Mouse (Mus musculus): ENCODE data around the gene Dach1.

Dach1 gene

GRCm38 (mm10) chr14:97847641-97848040 is 321.9 kb downstream of the Dach1 start:
- no peak for DNase-seq (ENCODE audit: low spot score in 2 of 2)

GRCm38 (mm10) chr14:97839275-97839674 is 330.3 kb downstream of the Dach1 start:
- DNase-seq (ENCODE audit: low spot score in 2 of 2): no peak

GRCm38 (mm10) chr14:97829865-97830264 is 339.7 kb downstream of the Dach1 start:
- no peak for DNase-seq (ENCODE audit: low spot score in 2 of 2)

DNA sequence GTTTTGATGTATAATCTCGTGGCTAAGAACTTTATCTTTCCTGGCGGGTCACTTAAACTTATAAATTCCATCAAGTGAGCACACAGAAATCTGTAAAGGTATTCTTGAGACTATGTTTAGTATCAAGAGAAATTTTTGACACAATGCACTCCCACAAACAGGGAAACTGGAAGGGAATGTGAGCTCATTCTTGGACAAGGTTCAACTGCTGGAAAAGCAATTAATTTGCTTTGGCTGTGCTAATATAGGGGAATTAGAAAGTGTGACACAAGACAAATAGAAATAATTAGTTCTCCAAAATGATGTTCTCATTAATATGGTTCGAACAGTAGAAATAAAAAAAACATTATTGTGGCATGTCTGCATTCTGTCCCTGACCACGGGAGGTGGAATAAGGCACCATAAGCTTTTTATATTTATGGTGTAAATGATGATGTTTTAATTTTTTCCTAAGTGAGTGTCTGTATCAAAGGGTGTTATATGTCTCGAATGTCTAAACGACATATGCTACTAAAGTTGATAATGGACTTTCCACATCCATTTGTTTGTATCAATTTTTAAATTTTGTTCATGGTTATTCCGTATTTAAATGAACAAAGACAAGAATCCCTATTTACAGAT is 354.9 kb downstream of the Dach1 start:
- no peak for DNase-seq (ENCODE audit: low spot score in 2 of 2)

- DNase-seq (ENCODE audit: low spot score in 2 of 2): no peak
These were observed 356.0 kb downstream of the Dach1 start for GRCm38 (mm10) chr14:97813557-97813956.

- no peak for DNase-seq (ENCODE audit: low spot score in 2 of 2)
These were observed 374.1 kb downstream of the Dach1 start for GRCm38 (mm10) chr14:97795385-97795952.

DNA sequence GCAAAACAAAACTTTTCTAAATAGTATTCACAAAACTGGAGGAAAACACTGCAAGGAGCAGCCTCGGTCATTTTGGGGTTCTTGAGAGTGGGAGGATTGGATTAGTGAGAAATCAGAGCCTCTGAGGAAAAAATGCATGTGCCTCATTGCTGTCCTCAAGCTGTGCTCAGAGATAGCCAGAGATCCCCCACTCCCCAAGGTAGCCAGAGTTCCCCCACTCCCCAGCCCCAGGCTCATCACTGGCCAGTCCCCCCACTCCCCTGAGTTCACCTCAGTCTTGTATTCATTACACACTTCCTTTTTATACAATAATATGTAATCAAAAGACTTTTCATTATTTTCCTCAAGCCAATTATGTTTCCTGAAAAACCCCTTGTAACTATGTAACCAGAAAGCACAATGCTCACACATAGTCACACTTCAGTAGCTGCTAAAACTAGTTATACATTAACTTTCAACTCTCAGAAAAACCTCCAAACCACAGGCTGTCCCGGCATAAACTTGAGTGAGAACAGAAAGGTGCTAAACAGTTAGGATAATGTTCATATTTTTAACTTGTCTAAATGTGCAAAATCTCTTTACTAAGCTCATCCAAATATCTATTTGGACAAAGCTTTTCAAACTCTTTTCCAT is 395.3 kb downstream of the Dach1 start:
- DNase-seq (ENCODE audit: low spot score in 2 of 2): no peak

DNA sequence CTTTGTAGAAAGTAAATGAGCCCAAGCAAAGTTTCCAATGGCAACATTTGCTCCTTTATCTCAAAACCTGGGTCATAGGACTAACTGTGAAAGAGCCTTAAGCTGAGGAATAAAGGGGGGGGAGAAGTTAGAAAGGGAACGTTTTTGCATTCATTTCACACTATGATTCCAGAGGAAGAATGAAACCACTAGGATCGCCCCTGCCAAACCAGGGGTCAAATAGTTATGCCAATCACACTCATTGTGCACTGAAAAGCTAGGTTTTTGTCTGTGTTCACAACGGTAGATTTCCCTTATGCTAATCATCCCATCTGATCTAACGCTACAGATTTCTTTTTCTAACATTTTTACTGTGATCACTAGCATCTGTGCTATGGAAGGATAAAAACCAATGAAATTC is 415.2 kb downstream of the Dach1 start:
- DNase-seq (ENCODE audit: low spot score in 2 of 2): no peak

- DNase-seq (ENCODE audit: low spot score in 2 of 2): no peak
These were observed 415.6 kb downstream of the Dach1 start for GRCm38 (mm10) chr14:97753973-97754372.

DNA sequence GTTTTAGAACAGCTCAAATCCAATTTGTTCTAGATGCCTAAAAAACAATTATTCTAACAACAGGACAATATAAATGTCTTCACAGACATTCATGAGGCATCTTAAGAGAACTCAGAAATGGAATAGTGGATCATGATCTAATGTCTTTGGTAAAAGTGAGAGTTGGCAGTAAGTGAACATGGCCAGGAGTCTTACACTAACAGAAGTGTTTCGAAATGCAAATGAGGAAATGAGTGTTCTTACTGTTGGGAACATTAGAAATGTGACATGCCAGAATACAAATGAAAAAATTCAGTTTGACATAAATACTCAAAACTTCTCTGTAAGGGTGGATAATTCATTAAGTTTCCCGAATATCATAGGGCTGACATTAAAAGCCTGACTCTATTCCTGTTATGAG is 426.3 kb downstream of the Dach1 start:
- no peak for DNase-seq (ENCODE audit: low spot score in 2 of 2)

GRCm38 (mm10) chr14:97742785-97743184 is 426.8 kb downstream of the Dach1 start:
- DNase-seq (ENCODE audit: low spot score in 2 of 2): no peak
